Mouse (Mus musculus) heart, adult 2 months (tissue): ENCODE results near the gene Hmgn5.

Experiments
- CTCF ChIP-seq: fragments of 200-600 bp; IDR thresholded peaks from 2 replicates; pipeline ENCODE4 v1.8.1; 2022; ENCODE audit warnings: antibody characterized with exemption, mild to moderate bottlenecking, moderate library complexity
- EP300 ChIP-seq: fragments of 200-500 bp; IDR thresholded peaks from 2 replicates; pipeline ENCODE4 v1.6.1; 2011; ENCODE audit warnings: low read depth, low read length, control low read depth; ENCODE audit not compliant: insufficient read depth
- POLR2A ChIP-seq: fragments of 200-500 bp; IDR thresholded peaks from 2 replicates; pipeline ENCODE4 v1.6.1; 2011; ENCODE audit warnings: mild to moderate bottlenecking, low read depth, low read length, control low read depth; ENCODE audit not compliant: insufficient read depth

DNA sequence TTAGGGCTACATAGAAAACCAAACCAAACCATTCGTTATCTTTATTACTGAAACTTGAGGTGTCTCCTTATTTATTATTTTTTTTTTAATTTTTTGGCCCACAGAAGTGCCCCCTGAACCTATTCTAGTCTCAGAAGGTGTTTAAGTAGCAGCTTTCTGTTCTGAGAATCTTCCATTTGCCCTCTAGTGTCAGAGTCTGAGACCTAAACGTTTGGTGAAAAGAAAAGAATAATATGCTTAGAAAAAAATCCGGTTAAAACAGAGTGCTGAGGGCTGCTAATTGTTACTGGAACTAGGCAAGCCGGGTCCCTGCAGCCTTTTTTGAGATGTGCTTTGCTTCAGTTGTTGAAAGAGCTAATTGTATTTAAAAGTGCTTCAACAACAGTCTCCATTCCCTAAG, 962 bp upstream of the Hmgn5 start:
- TF ChIP-seq POLR2A (no peak), EP300 (no peak), CTCF (no peak)
